Mouse (Mus musculus) embryonic facial prominence, embryonic 12.5 days (tissue): ENCODE measurements around the gene 1700011L22Rik. TPM values are rescaled to one million over a fixed set of nuclear protein-coding genes. Genes with fewer than 3 reads are reported as not detected.

Experiments used
- ATAC-seq: fragments of 200-750 bp; cut with Nextera tagmentation; 2 replicates; pipeline ENCODE4 v1.8.0; 2017; ENCODE audit not compliant: insufficient number of reproducible peaks, insufficient read depth, low FRiP score, low TSS enrichment
- H3K27ac ChIP-seq: fragments of 300-500 bp; sonication (generic); 2 replicates; pipeline ENCODE4 v1.5.1; 2016; ENCODE audit warnings: mild to moderate bottlenecking
- H3K27me3 ChIP-seq: fragments of 300-500 bp; sonication (generic); 2 replicates; pipeline ENCODE4 v1.6.1; 2016; ENCODE audit warnings: mild to moderate bottlenecking, moderate library complexity
- H3K36me3 ChIP-seq: fragments of 300-500 bp; sonication (generic); 2 replicates; pipeline ENCODE4 v1.6.1; 2016; ENCODE audit warnings: mild to moderate bottlenecking
- H3K4me1 ChIP-seq: fragments of 300-500 bp; sonication (generic); 2 replicates; pipeline ENCODE4 v1.6.1; 2016
- H3K4me2 ChIP-seq: fragments of 300-500 bp; sonication (generic); replicated peaks from 2 replicates; pipeline ENCODE4 v1.6.1; 2016; ENCODE audit warnings: mild to moderate bottlenecking, moderate library complexity
- H3K4me3 ChIP-seq: fragments of 300-500 bp; sonication (generic); 2 replicates; pipeline ENCODE4 v1.5.1; 2016; ENCODE audit warnings: mild to moderate bottlenecking
- H3K9ac ChIP-seq: fragments of 300-500 bp; sonication (generic); 2 replicates; pipeline ENCODE4 v1.6.1; 2016; ENCODE audit warnings: mild to moderate bottlenecking, moderate library complexity
- H3K9me3 ChIP-seq: fragments of 300-500 bp; sonication (generic); 2 replicates; pipeline ENCODE4 v1.6.1; 2016; ENCODE audit warnings: mild to moderate bottlenecking, moderate library complexity
- WGBS: fragments of 180-500 bp; shearing (Covaris S2); methylation state at CpG from one replicate; pipeline ENCODE4 v1.1.7; 2016; 5-methylcytosine and 5-hydroxymethylcytosine counted together
- polyA plus RNA-seq: library from polyadenylated mRNA; unstranded; fragments of >200 nt; fragmentation: Nextera tagmentation; extraction: Ambion mirVana; gene quantifications from 2 replicates; pipeline ENCODE4 v1.2.1, GENCODE M21; 2016

Gene 1700011L22Rik
- polyA plus RNA-seq, 1 experiment from 2014 or later, result not detected

- 72% methylated on average over 6 of the region's 6 CpGs for WGBS
- no peak overlapping the region for H3K27ac ChIP-seq
These were observed 33.1 kb upstream of the 1700011L22Rik start for GRCm38 (mm10) chr8:79281376-79281890.

DNA sequence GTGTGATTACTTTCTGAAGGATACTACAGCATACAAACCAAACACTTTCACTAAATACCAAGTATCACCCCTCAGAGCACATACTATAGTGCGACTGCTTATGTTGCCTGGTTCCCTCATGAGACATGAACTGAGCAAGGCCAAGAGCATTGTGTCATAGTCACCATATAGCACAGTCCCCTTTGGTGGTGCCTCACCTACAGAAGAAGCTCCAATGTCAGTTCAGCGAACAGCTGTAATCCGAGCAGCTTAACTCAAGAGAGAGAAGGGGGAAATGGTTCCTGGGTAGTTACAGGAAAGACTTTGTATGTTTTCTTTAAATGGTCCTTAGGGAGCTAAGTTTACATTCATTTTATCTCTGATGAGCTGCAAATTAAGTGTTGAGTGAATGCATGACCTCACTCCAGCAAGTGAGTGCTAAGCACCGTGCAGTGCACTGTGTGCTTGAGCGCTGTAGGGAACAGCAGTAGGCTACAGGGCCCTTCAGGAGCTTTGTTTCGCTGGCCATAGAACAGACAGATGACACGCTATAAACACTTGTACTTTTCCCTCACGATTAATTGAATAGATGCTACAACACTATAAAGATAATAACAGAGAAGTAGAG, 29.0 kb upstream of the 1700011L22Rik start:
- no peaks in the 10 kb centered on the region for H3K9me3 ChIP-seq
- no peak overlapping the region for H3K4me3 ChIP-seq
- H3K9ac ChIP-seq, result no peak overlapping the region
- H3K36me3 ChIP-seq, result peaks cover 37% of the 10 kb centered on the region
- WGBS, result 72% methylated on average over 8 of the region's 8 CpGs
- no peak overlapping the region for H3K4me2 ChIP-seq
- ATAC-seq, result no peak
- no peaks in the 10 kb centered on the region for H3K27me3 ChIP-seq
- H3K4me1 ChIP-seq, result no peaks in the 10 kb centered on the region
- H3K27ac ChIP-seq, result no peak overlapping the region

More at GRCm38 (mm10) chr8:79281376-79281890, 33.1 kb upstream of the 1700011L22Rik start:
- Histone ChIP-seq H3K9ac (no peak overlapping the region), H3K9me3 (no peaks in the 10 kb centered on the region), H3K4me2 (no peak overlapping the region), H3K4me1 (no peaks in the 10 kb centered on the region), H3K36me3 (peaks cover 20% of the 10 kb centered on the region), H3K4me3 (no peak overlapping the region), H3K27me3 (no peaks in the 10 kb centered on the region)
- no peak for ATAC-seq

- no peaks in the 10 kb centered on the region for H3K4me1 ChIP-seq
- WGBS, result 92% methylated on average over 10 of the region's 10 CpGs
- no peaks in the 10 kb centered on the region for H3K27me3 ChIP-seq
- no peak overlapping the region for H3K27ac ChIP-seq
- ATAC-seq, result no peak
- peaks cover 48% of the 10 kb centered on the region for H3K36me3 ChIP-seq
- no peak overlapping the region for H3K4me3 ChIP-seq
- no peaks in the 10 kb centered on the region for H3K9me3 ChIP-seq
- H3K4me2 ChIP-seq, result no peak overlapping the region
- no peak overlapping the region for H3K9ac ChIP-seq
These were observed 26.6 kb upstream of the 1700011L22Rik start for GRCm38 (mm10) chr8:79274940-79275339.

DNA sequence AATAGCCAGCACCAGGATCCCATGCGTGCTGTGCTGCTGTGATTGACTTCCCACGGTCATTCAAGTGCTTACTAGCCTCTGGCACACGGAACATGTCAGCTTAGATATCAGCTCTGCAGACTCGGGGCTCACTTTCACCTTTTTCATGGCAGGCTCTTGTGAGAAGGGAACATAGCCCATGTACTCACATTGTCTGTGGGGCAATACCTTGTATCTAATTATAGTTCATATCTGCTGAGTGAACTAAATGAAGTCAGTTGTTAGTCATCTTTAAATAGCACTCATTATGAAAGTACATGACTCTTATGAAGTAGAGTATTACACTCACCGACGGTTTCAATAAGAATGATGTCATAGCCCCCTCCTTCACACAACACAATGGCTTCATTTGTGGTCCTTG, 25.4 kb upstream of the 1700011L22Rik start:
- no peak overlapping the region for H3K27ac ChIP-seq
- H3K9me3 ChIP-seq, result no peaks in the 10 kb centered on the region
- no peak overlapping the region for H3K9ac ChIP-seq
- WGBS, result 87% methylated on average over 6 of the region's 6 CpGs
- no peaks in the 10 kb centered on the region for H3K4me1 ChIP-seq
- no peaks in the 10 kb centered on the region for H3K27me3 ChIP-seq
- no peak overlapping the region for H3K4me2 ChIP-seq
- peaks cover 46% of the 10 kb centered on the region for H3K36me3 ChIP-seq
- no peak overlapping the region for H3K4me3 ChIP-seq
- ATAC-seq, result no peak

DNA sequence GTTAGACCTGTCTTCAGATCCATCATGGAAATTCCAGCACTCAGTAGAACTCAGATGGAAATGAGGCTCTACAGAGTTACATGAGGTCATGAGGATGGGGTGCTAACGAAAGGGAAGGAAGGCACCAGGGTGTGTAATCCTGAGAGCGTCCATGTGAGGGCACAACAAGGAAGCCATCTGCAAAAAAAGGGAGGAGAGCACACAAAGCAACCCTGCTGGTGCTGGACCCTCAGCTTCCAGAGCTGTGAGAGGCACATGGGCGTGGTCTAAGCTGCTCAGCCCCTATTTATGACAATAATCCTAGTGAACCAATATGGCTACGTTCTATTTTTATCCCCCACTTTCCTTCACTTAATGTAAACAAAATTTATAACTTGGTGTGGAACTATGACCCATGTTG, 24.3 kb upstream of the 1700011L22Rik start:
- no peaks in the 10 kb centered on the region for H3K9me3 ChIP-seq
- H3K27me3 ChIP-seq, result no peaks in the 10 kb centered on the region
- no peak overlapping the region for H3K9ac ChIP-seq
- H3K4me2 ChIP-seq, result no peak overlapping the region
- no peaks in the 10 kb centered on the region for H3K4me1 ChIP-seq
- no peak overlapping the region for H3K27ac ChIP-seq
- peaks cover 46% of the 10 kb centered on the region for H3K36me3 ChIP-seq
- 83% methylated on average over 4 of the region's 4 CpGs for WGBS
- no peak for ATAC-seq
- H3K4me3 ChIP-seq, result no peak overlapping the region

DNA sequence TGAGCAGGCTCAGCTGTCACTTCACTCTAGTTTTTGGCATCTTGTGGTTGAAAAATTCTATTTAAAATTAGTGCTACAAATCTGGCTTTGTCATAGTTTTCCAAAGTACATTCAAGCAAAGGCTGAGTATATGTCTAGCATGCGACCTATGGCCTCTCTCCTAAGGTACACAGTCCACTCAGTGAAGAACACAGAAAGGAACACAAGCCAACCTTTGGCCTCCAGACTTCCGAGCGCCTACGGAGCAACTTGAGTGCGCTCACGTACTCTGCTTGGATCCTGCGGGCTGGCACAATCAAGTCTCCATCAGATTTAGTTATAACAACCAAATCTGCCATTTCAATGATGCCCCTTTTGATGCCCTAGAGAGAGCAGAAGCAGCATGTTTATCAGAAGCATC, 20.6 kb upstream of the 1700011L22Rik start:
- Histone ChIP-seq H3K27ac (no peak overlapping the region), H3K9me3 (no peaks in the 10 kb centered on the region), H3K4me3 (no peak overlapping the region), H3K36me3 (peaks cover 49% of the 10 kb centered on the region), H3K4me2 (no peak overlapping the region), H3K4me1 (no peaks in the 10 kb centered on the region), H3K9ac (no peak overlapping the region), H3K27me3 (no peaks in the 10 kb centered on the region)
- no peak for ATAC-seq
- WGBS, result 93% methylated on average over 7 of the region's 7 CpGs

- 81% methylated on average over 5 of the region's 5 CpGs for WGBS
- no peak for ATAC-seq
These were observed 13.6 kb upstream of the 1700011L22Rik start for GRCm38 (mm10) chr8:79261920-79262319.

DNA sequence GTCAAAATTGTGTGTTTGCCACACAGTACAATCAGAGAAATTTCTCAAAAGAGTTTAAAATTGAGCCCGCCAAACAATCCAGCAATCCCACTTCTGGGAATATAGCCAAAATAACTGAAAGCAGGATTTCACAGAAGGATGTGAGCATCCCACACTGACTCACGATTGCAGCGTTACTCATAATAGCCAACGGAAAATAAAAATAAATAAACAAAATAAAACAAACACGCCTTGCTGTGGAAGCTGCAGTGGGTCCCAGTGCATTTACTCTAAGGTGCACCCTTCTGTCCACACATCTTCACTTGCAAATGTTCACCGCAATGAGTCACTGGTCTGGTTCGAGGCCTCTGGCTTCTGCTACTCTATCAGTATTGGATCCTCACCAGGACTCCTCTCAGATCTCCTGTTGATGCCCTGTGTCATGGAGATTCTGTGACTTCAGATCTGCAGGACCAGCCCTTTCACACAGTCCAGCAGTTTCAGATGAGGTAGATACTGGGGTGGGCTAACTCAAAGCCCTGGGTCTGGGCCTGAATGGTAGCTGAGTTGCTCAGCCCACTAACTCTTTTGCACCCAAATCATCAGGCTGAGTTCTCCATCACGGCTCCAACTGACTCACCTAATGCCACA, 7.8 kb upstream of the 1700011L22Rik start:
- H3K4me1 ChIP-seq, result no peaks in the 10 kb centered on the region
- no peak for ATAC-seq

More at GRCm38 (mm10) chr8:79261920-79262319, 13.6 kb upstream of the 1700011L22Rik start:
- Histone ChIP-seq H3K4me3 (no peak overlapping the region), H3K9ac (no peak overlapping the region), H3K27me3 (no peaks in the 10 kb centered on the region), H3K27ac (no peak overlapping the region), H3K36me3 (peaks cover 3% of the 10 kb centered on the region; the same call in 1 of the 2 replicates), H3K4me1 (no peaks in the 10 kb centered on the region), H3K4me2 (no peak overlapping the region), H3K9me3 (peaks cover 4% of the 10 kb centered on the region; the same call in 1 of the 2 replicates)

DNA sequence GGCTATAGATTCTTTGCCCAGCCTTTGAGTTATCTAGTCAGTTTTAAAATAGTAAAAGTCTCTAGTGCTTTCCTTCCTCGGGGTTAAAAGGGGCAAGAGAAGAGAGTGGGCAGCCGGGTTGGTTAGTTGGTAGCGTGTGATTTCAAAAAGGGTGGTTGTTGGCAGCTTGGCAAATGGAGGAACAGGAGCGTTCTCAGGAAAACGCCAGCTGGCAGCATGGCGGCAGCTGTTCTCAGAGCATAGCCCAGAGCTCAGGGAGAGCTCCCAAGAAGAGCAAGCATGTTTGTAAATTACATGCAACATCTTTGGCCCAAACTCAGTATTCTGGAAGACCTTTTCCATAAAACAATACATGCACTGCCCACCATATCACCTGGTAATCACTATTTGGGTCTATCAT, 5.4 kb upstream of the 1700011L22Rik start:
- ATAC-seq, result no peak
- Histone ChIP-seq H3K36me3 (no peaks in the 10 kb centered on the region), H3K9me3 (no peaks in the 10 kb centered on the region), H3K4me1 (no peaks in the 10 kb centered on the region), H3K27me3 (no peaks in the 10 kb centered on the region), H3K4me2 (no peak overlapping the region), H3K9ac (no peak overlapping the region), H3K4me3 (no peak overlapping the region), H3K27ac (no peak overlapping the region)
- WGBS, result 96% methylated on average over 6 of the region's 6 CpGs

More for the DNA sequence above, 7.8 kb upstream of the 1700011L22Rik start:
- Histone ChIP-seq H3K27ac (no peak overlapping the region), H3K4me2 (no peak overlapping the region), H3K4me3 (no peak overlapping the region), H3K27me3 (no peaks in the 10 kb centered on the region), H3K9me3 (no peaks in the 10 kb centered on the region), H3K36me3 (no peaks in the 10 kb centered on the region), H3K9ac (no peak overlapping the region)
- 77% methylated on average over 8 of the region's 8 CpGs for WGBS

GRCm38 (mm10) chr8:79243422-79243821, 4.9 kb downstream of the 1700011L22Rik start:
- Histone ChIP-seq H3K9ac (no peak overlapping the region), H3K4me2 (no peak overlapping the region), H3K4me3 (no peak overlapping the region), H3K27ac (no peak overlapping the region), H3K27me3 (no peaks in the 10 kb centered on the region), H3K4me1 (no peaks in the 10 kb centered on the region), H3K36me3 (no peaks in the 10 kb centered on the region), H3K9me3 (no peaks in the 10 kb centered on the region)
- ATAC-seq, result no peak
- WGBS, result 84% methylated on average over 2 of the region's 2 CpGs

DNA sequence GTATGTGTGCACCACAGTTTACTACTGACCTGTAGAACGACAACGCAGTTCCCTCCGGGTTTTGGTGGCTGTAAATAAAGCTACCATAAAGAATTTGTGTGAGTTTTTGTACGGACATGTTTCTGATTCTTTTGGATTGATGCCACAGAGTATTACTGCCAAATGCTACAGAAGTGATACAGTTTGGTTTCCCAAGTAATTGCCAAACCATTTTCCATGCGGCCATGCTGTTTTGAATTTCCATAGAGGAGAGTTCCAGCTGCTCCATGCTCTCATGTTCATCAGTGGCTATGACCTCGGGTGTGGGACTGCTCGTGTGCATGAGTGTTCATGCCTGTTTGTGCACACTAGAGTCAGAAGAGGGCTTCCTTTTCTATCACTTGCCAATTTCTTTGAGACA, 8.4 kb downstream of the 1700011L22Rik start:
- Histone ChIP-seq H3K27ac (no peak overlapping the region), H3K9ac (no peak overlapping the region), H3K4me2 (no peak overlapping the region)

DNA sequence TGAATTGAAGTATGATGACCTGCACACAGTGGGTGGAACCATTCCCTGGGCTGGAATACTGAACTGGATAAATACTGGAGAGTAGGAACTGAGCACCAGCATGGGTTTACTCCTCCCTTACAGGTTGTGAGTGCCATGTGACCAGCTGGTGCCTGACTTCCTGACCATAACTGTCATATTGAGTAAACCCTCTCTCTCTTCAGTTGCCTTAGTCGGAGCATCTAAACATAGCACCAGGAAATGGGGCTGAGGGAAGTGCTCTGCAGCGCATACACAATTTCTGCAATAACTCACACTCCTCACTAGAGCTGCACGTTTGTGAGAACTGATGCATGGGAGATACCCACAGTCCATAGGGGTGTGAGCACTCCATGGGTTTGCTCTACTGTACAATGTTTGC, 9.1 kb downstream of the 1700011L22Rik start:
- no peak overlapping the region for H3K27ac ChIP-seq

More for the DNA sequence above, 8.4 kb downstream of the 1700011L22Rik start:
- 77% methylated on average over 7 of the region's 7 CpGs for WGBS
- Histone ChIP-seq H3K9me3 (no peaks in the 10 kb centered on the region), H3K36me3 (no peaks in the 10 kb centered on the region), H3K4me1 (no peaks in the 10 kb centered on the region), H3K27me3 (no peaks in the 10 kb centered on the region), H3K4me3 (no peak overlapping the region)
- ATAC-seq, result no peak

More for the DNA sequence above, 9.1 kb downstream of the 1700011L22Rik start:
- no peak overlapping the region for H3K4me2 ChIP-seq
- no peak for ATAC-seq
- H3K36me3 ChIP-seq, result no peaks in the 10 kb centered on the region
- no peaks in the 10 kb centered on the region for H3K4me1 ChIP-seq
- no peaks in the 10 kb centered on the region for H3K9me3 ChIP-seq
- no peak overlapping the region for H3K4me3 ChIP-seq
- H3K27me3 ChIP-seq, result no peaks in the 10 kb centered on the region
- WGBS, result 71% methylated on average over 3 of the region's 3 CpGs
- no peak overlapping the region for H3K9ac ChIP-seq
